Mouse (Mus musculus): ENCODE results near the gene Ak6. TPM values are rescaled to one million over a fixed set of nuclear protein-coding genes. Genes with fewer than 3 reads are reported as not detected.

Gene Ak6
- polyA plus RNA-seq, 1 experiment from 2014 or later: 419 TPM

DNA sequence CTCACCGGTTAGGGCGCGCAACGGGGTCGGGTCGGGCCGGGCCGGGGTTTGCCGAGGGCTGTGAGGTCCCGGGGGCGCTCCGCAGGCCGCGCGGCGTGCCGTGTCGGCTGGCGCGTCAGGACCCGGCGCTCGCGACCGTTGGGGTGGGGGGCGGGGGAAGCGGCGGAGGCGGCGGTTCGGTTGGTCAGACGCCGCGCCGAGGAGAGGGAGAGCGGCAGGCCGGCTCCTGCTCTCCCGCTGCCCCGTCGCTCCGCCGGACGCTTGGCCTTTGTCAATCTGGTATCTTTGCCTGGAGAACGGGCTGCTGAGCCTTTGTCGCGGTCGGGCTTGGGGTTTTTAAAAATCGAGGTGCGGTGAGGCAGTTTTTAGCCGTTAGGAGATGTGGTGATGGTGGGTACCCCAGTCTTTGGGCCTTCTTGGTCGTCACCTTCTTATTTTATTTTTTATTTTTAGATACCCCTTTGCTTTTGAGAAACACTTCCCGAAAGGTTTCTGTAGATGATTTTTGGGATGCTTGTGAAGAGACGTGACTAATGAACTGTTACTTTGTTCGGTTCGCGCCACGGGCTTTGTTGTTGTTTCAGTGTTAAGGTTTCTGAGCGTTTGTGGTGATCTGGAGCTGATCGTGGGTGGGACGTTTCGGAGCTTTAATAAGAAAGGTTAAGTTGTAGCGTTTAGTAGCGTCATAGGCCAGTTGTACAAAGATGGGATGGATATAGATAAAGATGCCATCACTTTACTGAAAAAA is 834 bp downstream of the Ak6 start, which contains the start of gene Taf9:
Gene Taf9, plus strand, starts transcription at position 141 of the 748 bp plus-strand sequence.
- no peak for DNase-seq (ENCODE audit: low spot score)
- WGBS: under 1% methylated on average over 49 of the region's 63 CpGs
- Histone ChIP-seq H3K4me3 (ENCODE audit: low read depth, low read length) (peak within 1 kb of the TSS; percentile 91), H3K4me1 (ENCODE audit: control insufficient read depth, insufficient read depth, low read length) (peaks cover 7% of the 10 kb centered on the region), H3K9me3 (replicated peaks; ENCODE audit: control insufficient read depth, low read length) (no peaks in the 10 kb centered on the region), H3K27ac (ENCODE audit: low read depth, low read length) (peak within 1 kb of the TSS; percentile 97), H3K27me3 (replicated peaks; ENCODE audit: control insufficient read depth, insufficient read depth, low read length) (no peaks in the 10 kb centered on the region), H3K4me2 (ENCODE audit: low read length) (peak within 1 kb of the TSS; percentile 82), H3K36me3 (ENCODE audit: control insufficient read depth, insufficient read depth, low read length) (peaks cover 17% of the 10 kb centered on the region; the same call in 1 of the 2 replicates), H3K9ac (ENCODE audit: low read length) (peak within 1 kb of the TSS; percentile 86)
- ATAC-seq: no peak

DNA sequence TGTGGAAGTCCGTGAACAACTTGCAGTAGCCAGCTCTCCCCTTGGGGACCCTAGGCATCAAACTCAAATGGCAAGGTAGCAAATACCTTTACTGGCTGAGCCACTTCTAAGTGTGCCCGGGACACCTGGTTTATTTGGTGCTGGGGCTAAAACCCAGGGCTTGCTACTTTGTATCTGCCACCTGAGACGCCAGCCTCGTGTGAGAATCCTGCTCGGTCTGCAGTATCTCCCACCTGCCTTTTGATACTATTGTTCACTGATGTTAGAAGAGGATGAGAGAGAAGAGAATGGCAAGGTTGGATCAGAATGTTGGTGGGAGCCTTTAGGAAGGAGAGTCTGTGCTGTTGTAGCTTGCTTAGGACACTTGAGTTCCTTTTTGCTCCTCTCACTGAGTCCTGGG is 7.3 kb downstream of the Ak6 start:
- DNase-seq (ENCODE audit: low spot score) (no peak), ATAC-seq (no peak)
- Histone ChIP-seq H3K4me3 (ENCODE audit: low read depth, low read length) (no peak overlapping the region), H3K9me3 (replicated peaks; ENCODE audit: control insufficient read depth, low read length) (no peaks in the 10 kb centered on the region), H3K4me2 (ENCODE audit: low read length) (no peak overlapping the region), H3K36me3 (ENCODE audit: control insufficient read depth, insufficient read depth, low read length) (peaks cover 21% of the 10 kb centered on the region; the same call in 1 of the 2 replicates), H3K9ac (ENCODE audit: low read length) (no peak overlapping the region), H3K4me1 (ENCODE audit: control insufficient read depth, insufficient read depth, low read length) (no peaks in the 10 kb centered on the region), H3K27me3 (replicated peaks; ENCODE audit: control insufficient read depth, insufficient read depth, low read length) (no peaks in the 10 kb centered on the region), H3K27ac (ENCODE audit: low read depth, low read length) (no peak overlapping the region)
- 92% methylated on average over 5 of the region's 5 CpGs for WGBS

DNA sequence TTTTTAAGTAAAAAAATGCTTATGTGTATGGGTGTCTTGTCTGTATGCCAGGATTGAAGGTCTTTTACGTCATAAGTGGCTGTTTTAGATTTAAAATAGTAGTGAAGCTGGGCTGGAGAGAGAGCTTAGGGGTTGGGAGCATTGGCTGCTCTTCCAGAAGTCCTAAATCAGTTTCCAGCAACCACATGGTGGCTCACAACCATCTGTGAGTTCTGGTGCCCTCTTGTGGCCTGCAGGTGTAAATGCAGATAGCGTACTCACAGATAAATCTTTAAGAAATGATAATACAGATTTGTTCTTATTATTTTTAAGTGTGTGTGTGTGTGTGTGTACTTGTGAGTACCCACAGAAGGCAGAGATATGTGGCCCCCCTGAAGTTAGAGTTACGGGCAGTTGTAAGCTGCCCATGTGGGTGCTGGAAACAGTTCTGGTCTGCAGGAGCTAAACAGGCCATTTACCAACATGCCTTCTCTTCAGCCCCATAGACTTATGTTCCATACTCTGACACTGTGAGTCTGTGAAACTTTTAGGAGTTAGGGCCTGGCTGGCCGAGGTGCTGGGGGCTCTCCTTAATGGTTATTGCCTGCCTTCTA is 9.2 kb downstream of the Ak6 start:
- ATAC-seq (peak; percentile 67; the same call in 1 of the 2 replicates), DNase-seq (ENCODE audit: low spot score) (peak; percentile 86)
- no peak overlapping the region for H3K9ac ChIP-seq (ENCODE audit: low read length)
- no peaks in the 10 kb centered on the region for H3K9me3 ChIP-seq (replicated peaks; ENCODE audit: control insufficient read depth, low read length)
- 54% methylated on average over 4 of the region's 4 CpGs for WGBS
- H3K36me3 ChIP-seq (ENCODE audit: control insufficient read depth, insufficient read depth, low read length): peaks cover 25% of the 10 kb centered on the region
- H3K4me3 ChIP-seq (ENCODE audit: low read depth, low read length): no peak overlapping the region
- H3K27me3 ChIP-seq (replicated peaks; ENCODE audit: control insufficient read depth, insufficient read depth, low read length): no peaks in the 10 kb centered on the region
- H3K27ac ChIP-seq (ENCODE audit: low read depth, low read length): no peak overlapping the region
- no peak overlapping the region for H3K4me2 ChIP-seq (ENCODE audit: low read length)
- no peaks in the 10 kb centered on the region for H3K4me1 ChIP-seq (ENCODE audit: control insufficient read depth, insufficient read depth, low read length)

DNA sequence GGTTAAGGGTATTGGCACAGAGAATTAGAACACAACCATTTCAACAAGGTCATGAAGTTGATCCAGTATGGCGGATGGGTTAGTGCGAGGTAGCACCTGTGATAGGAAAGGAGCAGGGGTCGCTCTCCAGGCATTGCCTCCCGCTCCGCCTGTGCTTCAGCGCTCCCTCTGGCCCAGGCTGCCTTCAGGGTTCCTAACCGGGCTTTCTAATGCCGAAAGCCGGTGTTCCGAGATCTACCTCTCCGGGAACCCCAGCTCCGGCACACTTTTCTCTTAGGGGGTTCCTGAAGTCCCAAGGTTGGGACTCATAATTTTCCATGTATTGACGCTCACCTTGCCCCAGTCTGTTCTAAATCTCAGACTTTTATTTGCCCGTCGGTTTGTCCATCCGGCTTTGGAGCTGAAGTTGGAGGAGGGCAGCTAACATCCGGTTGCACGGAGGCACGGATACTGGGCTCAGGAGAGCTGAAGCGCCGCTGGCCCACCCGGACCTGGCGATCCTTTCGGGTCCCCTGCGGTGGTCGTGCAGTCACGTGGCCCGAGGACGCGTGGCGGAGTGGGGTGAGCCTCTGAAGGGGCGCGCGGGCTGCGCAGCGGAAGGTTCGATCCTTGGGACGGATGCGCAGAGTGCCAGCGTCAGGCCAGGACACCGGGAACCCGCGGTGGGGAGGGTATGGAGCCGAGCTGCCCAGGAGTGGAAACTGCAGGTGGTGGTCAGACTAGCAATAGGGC is 18.7 kb downstream of the Ak6 start, which contains the start of gene Ccdc125:
Gene Ccdc125, plus strand, starts transcription at position 427 of the 732 bp plus-strand sequence.
- peak within 1 kb of the TSS; percentile 78 for H3K4me2 ChIP-seq (ENCODE audit: low read length)
- H3K27me3 ChIP-seq (replicated peaks; ENCODE audit: control insufficient read depth, insufficient read depth, low read length): no peaks in the 10 kb centered on the region
- DNase-seq (ENCODE audit: low spot score) (peak; percentile 42), ATAC-seq (peak; percentile 71)
- H3K4me3 ChIP-seq (ENCODE audit: low read depth, low read length): peak within 1 kb of the TSS; percentile 40
- no peaks in the 10 kb centered on the region for H3K9me3 ChIP-seq (replicated peaks; ENCODE audit: control insufficient read depth, low read length)
- no peak within 1 kb of the TSS for H3K27ac ChIP-seq (ENCODE audit: low read depth, low read length)
- peaks cover 15% of the 10 kb centered on the region for H3K36me3 ChIP-seq (ENCODE audit: control insufficient read depth, insufficient read depth, low read length)
- peak within 1 kb of the TSS; percentile 68 for H3K9ac ChIP-seq (ENCODE audit: low read length)
- H3K4me1 ChIP-seq (ENCODE audit: control insufficient read depth, insufficient read depth, low read length): no peaks in the 10 kb centered on the region
- under 1% methylated on average over 44 of the region's 44 CpGs for WGBS

DNA sequence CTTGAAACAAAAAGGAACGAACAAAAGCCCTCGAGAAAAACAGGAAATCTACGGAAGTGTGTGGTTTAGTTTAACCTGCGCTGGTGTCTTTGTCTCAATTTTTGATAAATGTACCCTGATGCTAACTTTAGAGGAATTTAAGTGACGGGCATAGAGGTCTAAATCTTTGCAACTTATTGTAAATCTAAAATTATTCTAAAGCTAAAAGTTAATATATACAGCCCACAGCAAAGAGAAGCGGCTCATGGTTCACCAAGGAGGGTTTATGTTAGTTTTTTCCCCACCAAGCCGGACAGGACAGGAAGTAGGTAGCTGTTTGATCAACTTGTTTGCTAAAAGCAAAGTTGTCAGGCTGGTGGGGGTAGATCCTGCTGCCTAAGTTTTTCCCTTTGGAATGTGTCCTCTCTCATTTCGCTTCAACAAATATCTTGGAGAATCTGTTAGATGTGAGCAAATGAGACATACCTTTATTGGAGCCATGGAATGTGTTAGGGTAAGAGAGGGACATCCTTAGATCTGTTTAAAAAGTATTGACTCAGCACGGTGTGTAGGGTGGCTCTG is 19.5 kb downstream of the Ak6 start:
- Histone ChIP-seq H3K9me3 (replicated peaks; ENCODE audit: control insufficient read depth, low read length) (no peaks in the 10 kb centered on the region), H3K4me3 (ENCODE audit: low read depth, low read length) (peak overlapping the region; percentile 40), H3K27ac (ENCODE audit: low read depth, low read length) (no peak overlapping the region), H3K27me3 (replicated peaks; ENCODE audit: control insufficient read depth, insufficient read depth, low read length) (no peaks in the 10 kb centered on the region), H3K9ac (ENCODE audit: low read length) (peak overlapping the region; percentile 68), H3K4me2 (ENCODE audit: low read length) (peak overlapping the region; percentile 78), H3K36me3 (ENCODE audit: control insufficient read depth, insufficient read depth, low read length) (peaks cover 12% of the 10 kb centered on the region), H3K4me1 (ENCODE audit: control insufficient read depth, insufficient read depth, low read length) (no peaks in the 10 kb centered on the region)
- DNase-seq (ENCODE audit: low spot score) (no peak), ATAC-seq (no peak)
- WGBS: 66% methylated on average over 9 of the region's 9 CpGs

DNA sequence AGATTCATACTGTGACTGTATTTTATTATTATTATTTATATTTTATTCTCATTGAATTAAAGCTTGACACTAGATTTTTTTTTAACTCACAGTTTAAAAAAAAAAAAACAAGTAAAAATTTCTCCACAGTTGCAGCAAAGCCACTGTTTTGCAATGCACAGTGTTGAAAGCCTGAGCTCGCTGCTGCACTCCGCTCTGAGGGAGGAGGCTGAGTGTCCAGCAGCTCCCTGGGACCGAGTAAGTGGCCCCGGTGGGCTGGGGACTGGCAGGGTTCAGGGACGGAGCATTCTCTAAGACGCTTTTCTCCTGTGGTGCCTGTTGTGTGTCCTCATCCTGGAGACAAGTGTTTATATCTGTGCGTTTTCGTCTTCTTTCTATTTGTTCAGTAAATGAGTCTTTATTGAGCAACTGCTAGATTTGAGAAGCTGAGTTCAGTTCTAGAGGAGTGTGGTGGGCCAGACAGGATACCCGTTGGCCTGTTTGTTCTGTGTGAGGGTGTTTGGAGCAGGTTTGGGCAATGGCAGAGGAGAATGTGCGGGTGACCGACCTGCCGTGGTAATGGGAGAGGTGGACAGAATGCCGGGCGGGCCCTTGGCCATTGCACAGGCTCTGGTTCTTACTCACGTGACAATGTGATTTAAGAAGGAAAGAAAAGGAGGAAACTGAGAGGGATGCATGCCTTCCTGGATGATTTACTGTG is 25.3 kb downstream of the Ak6 start:
- Histone ChIP-seq H3K36me3 (ENCODE audit: control insufficient read depth, insufficient read depth, low read length) (no peaks in the 10 kb centered on the region), H3K9ac (ENCODE audit: low read length) (no peak overlapping the region), H3K4me2 (ENCODE audit: low read length) (no peak overlapping the region), H3K4me1 (ENCODE audit: control insufficient read depth, insufficient read depth, low read length) (no peaks in the 10 kb centered on the region), H3K9me3 (replicated peaks; ENCODE audit: control insufficient read depth, low read length) (no peaks in the 10 kb centered on the region), H3K27me3 (replicated peaks; ENCODE audit: control insufficient read depth, insufficient read depth, low read length) (no peaks in the 10 kb centered on the region), H3K27ac (ENCODE audit: low read depth, low read length) (no peak overlapping the region), H3K4me3 (ENCODE audit: low read depth, low read length) (no peak overlapping the region)
- no peak for DNase-seq (ENCODE audit: low spot score)
- no peak for ATAC-seq
- WGBS: 88% methylated on average over 15 of the region's 15 CpGs

DNA sequence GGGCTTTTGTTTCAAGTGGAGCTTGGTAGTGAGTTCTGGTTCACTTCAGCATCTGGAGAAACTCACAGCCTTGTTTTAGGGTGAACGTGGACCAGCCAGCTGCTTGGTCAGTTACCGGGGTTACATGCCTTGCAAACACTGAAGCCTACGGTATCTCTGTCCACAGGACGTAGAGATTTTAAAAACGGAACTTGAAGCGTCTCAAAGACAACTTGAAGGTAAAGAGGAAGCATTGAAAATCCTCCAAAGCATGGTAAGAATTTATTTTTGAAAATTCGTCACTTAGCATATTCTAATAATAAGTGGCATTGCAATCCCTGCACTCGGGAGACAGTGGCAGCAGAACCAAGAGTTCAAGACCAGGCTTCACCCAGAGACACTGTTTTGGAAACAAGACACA is 30.8 kb downstream of the Ak6 start:
- Histone ChIP-seq H3K4me1 (ENCODE audit: control insufficient read depth, insufficient read depth, low read length) (no peaks in the 10 kb centered on the region), H3K27ac (ENCODE audit: low read depth, low read length) (no peak overlapping the region), H3K27me3 (replicated peaks; ENCODE audit: control insufficient read depth, insufficient read depth, low read length) (no peaks in the 10 kb centered on the region), H3K4me2 (ENCODE audit: low read length) (no peak overlapping the region), H3K36me3 (ENCODE audit: control insufficient read depth, insufficient read depth, low read length) (no peaks in the 10 kb centered on the region), H3K9me3 (replicated peaks; ENCODE audit: control insufficient read depth, low read length) (no peaks in the 10 kb centered on the region), H3K4me3 (ENCODE audit: low read depth, low read length) (no peak overlapping the region), H3K9ac (ENCODE audit: low read length) (no peak overlapping the region)
- 92% methylated on average over 8 of the region's 8 CpGs for WGBS
- DNase-seq (ENCODE audit: low spot score) (no peak), ATAC-seq (no peak)

DNA sequence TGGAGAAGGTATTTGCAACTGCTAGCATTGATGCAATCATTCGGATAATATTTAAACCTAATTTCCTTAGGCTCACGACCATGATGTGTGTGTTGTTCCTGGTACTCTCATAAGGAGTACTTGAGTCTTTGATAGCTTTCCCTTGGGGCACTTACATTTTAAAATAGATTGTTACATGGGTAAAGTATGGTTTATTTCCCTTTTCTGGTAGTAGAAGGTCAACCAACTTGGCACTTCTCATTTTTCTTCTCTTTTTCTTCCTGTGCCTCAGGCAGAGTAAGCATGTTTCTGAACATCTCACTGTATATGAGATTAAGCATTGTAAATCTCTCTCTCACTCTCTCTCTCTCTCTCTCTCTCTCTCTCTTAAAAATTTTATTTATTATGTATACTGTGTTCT is 32.1 kb downstream of the Ak6 start:
- no peaks in the 10 kb centered on the region for H3K4me1 ChIP-seq (ENCODE audit: control insufficient read depth, insufficient read depth, low read length)
- H3K9ac ChIP-seq (ENCODE audit: low read length): no peak overlapping the region
- no peak overlapping the region for H3K4me3 ChIP-seq (ENCODE audit: low read depth, low read length)
- DNase-seq (ENCODE audit: low spot score) (no peak), ATAC-seq (no peak)
- H3K27ac ChIP-seq (ENCODE audit: low read depth, low read length): no peak overlapping the region
- WGBS: 87% methylated on average over 2 of the region's 2 CpGs
- no peaks in the 10 kb centered on the region for H3K9me3 ChIP-seq (replicated peaks; ENCODE audit: control insufficient read depth, low read length)
- no peak overlapping the region for H3K4me2 ChIP-seq (ENCODE audit: low read length)
- no peaks in the 10 kb centered on the region for H3K36me3 ChIP-seq (ENCODE audit: control insufficient read depth, insufficient read depth, low read length)
- H3K27me3 ChIP-seq (replicated peaks; ENCODE audit: control insufficient read depth, insufficient read depth, low read length): no peaks in the 10 kb centered on the region

All from forebrain, embryonic 14.5 days (tissue).